Mouse (Mus musculus) MEL (cell line): ENCODE measurements around the gene Grid2ip. TPM values are rescaled to one million over a fixed set of nuclear protein-coding genes. Genes with fewer than 3 reads are reported as not detected.

Experiments
- DNase-seq: peaks from one replicate; pipeline ENCODE4 v3.0.0; 2011; ENCODE audit warnings: low read depth, low spot score
- H3K27ac ChIP-seq: 2 replicates; pipeline ENCODE4 v1.5.1; 2012; ENCODE audit warnings: low read depth, mild to moderate bottlenecking, control low read depth, low read length, moderate library complexity; ENCODE audit not compliant: control insufficient read depth
- H3K27me3 ChIP-seq, 2 experiments: fragments of 150-350 bp in 1 of 2; sonication (generic) in 1 of 2; 2 replicates each; pipeline ENCODE4 v1.6.1; 2012; ENCODE audit warnings: low read length in 2 of 2, mild to moderate bottlenecking in 2 of 2, improper control_type of control experiment in 1 of 2, moderate library complexity in 1 of 2; ENCODE audit not compliant: insufficient read depth in 2 of 2, control insufficient read depth in 1 of 2
- H3K36me3 ChIP-seq, 2 experiments: 2 replicates each; pipeline ENCODE4 v1.6.1; 2012 to 2014; ENCODE audit warnings: low read length in 2 of 2, improper control_type of control experiment in 1 of 2, inconsistent platforms in 1 of 2, mild to moderate bottlenecking in 1 of 2; ENCODE audit not compliant: insufficient read depth in 2 of 2, control insufficient read depth in 1 of 2
- H3K4me1 ChIP-seq, 2 experiments: fragments of 150-350 bp in 1 of 2; sonication (generic) in 1 of 2; 2 replicates each; pipeline ENCODE4 v1.6.1; 2012; ENCODE audit warnings: low read length in 2 of 2, improper control_type of control experiment in 1 of 2, mild to moderate bottlenecking in 1 of 2; ENCODE audit not compliant: insufficient read depth in 2 of 2, control insufficient read depth in 1 of 2
- H3K4me3 ChIP-seq, 2 experiments: fragments of 150-350 bp in 1 of 2; sonication (generic) in 1 of 2; 2 replicates each; pipeline ENCODE4 v1.5.1; 2012; ENCODE audit warnings: low read depth in 2 of 2, low read length in 2 of 2, mild to moderate bottlenecking in 2 of 2, moderate library complexity in 2 of 2, control low read depth in 1 of 2, improper control_type of control experiment in 1 of 2; ENCODE audit not compliant: control insufficient read depth in 1 of 2, insufficient read depth in 1 of 2
- H3K79me2 ChIP-seq: 2 replicates; pipeline ENCODE4 v1.6.1; 2012; ENCODE audit warnings: mild to moderate bottlenecking, low read length, moderate library complexity; ENCODE audit not compliant: control insufficient read depth, poor library complexity, insufficient read depth
- H3K9ac ChIP-seq: 2 replicates; pipeline ENCODE4 v1.6.1; 2012; ENCODE audit warnings: low read depth, mild to moderate bottlenecking, control low read depth, low read length, moderate library complexity; ENCODE audit not compliant: control insufficient read depth, poor library complexity, severe bottlenecking
- H3K9me3 ChIP-seq: fragments of 150-350 bp; sonication (generic); replicated peaks from 2 replicates; pipeline ENCODE4 v1.6.1; 2012; ENCODE audit warnings: mild to moderate bottlenecking, low read length, improper control_type of control experiment, moderate library complexity; ENCODE audit not compliant: insufficient read depth
- BHLHE40 ChIP-seq: IDR thresholded peaks from 2 replicates; pipeline ENCODE4 v1.6.1; 2012; ENCODE audit warnings: low read depth, mild to moderate bottlenecking, inconsistent platforms, low read length, improper control_type of control experiment, borderline replicate concordance
- CHD1 ChIP-seq: IDR thresholded peaks from 2 replicates; pipeline ENCODE4 v1.6.1; 2012; ENCODE audit warnings: low read depth, mild to moderate bottlenecking, inconsistent platforms, low read length, improper control_type of control experiment
- CHD2 ChIP-seq: IDR thresholded peaks from 2 replicates; pipeline ENCODE4 v1.6.1; 2011; ENCODE audit warnings: low read length, improper control_type of control experiment
- CTCF ChIP-seq, 3 experiments: IDR thresholded peaks in 2 of 3; conservative IDR thresholded peaks in 1 of 3; 2 replicates each; pipeline ENCODE4 v1.5.1; 2011 to 2012; ENCODE audit warnings: low read length in 3 of 3, low read depth in 2 of 3, mild to moderate bottlenecking in 2 of 3, improper control_type of control experiment in 1 of 3, inconsistent platforms in 1 of 3, mixed read lengths in 1 of 3, moderate library complexity in 1 of 3; ENCODE audit not compliant: control insufficient read depth in 1 of 3, insufficient read depth in 1 of 3, poor library complexity in 1 of 3, severe bottlenecking in 1 of 3
- E2F4 ChIP-seq: IDR thresholded peaks from 2 replicates; pipeline ENCODE4 v1.6.1; 2011; ENCODE audit warnings: low read depth, low read length, improper control_type of control experiment, borderline replicate concordance
- ELF1 ChIP-seq: IDR thresholded peaks from 2 replicates; pipeline ENCODE4 v1.6.1; 2014; ENCODE audit warnings: low read depth, mild to moderate bottlenecking, inconsistent platforms, low read length, improper control_type of control experiment, moderate library complexity
- EP300 ChIP-seq, 2 experiments: IDR thresholded peaks; 2 replicates each; pipeline ENCODE4 v1.6.1; 2011; ENCODE audit warnings: improper control_type of control experiment in 2 of 2, low read length in 2 of 2, low read depth in 1 of 2, mild to moderate bottlenecking in 1 of 2
- ETS1 ChIP-seq: IDR thresholded peaks from 2 replicates; pipeline ENCODE4 v1.6.1; 2012; ENCODE audit warnings: low read depth, mild to moderate bottlenecking, inconsistent platforms, low read length, improper control_type of control experiment, moderate library complexity
- GABPA ChIP-seq: IDR thresholded peaks from 2 replicates; pipeline ENCODE4 v1.6.1; 2012; ENCODE audit warnings: low read depth, mild to moderate bottlenecking, inconsistent platforms, low read length, improper control_type of control experiment, moderate library complexity
- HCFC1 ChIP-seq: IDR thresholded peaks from 2 replicates; pipeline ENCODE4 v1.6.1; 2012; ENCODE audit warnings: low read depth, mild to moderate bottlenecking, inconsistent platforms, low read length, improper control_type of control experiment, moderate library complexity
- JUND ChIP-seq: IDR thresholded peaks from 2 replicates; pipeline ENCODE4 v1.6.1; 2011; ENCODE audit warnings: low read depth, mild to moderate bottlenecking, improper control_type of control experiment, low read length
- KAT2A ChIP-seq: conservative IDR thresholded peaks from 2 replicates; pipeline ENCODE4 v1.6.1; 2012; ENCODE audit warnings: low read depth, low read length, improper control_type of control experiment, inconsistent platforms
- MAFK ChIP-seq: IDR thresholded peaks from 2 replicates; pipeline ENCODE4 v1.6.1; 2011; ENCODE audit warnings: low read depth, mild to moderate bottlenecking, low read length, improper control_type of control experiment, borderline replicate concordance
- MAX ChIP-seq: IDR thresholded peaks from 2 replicates; pipeline ENCODE4 v1.6.1; 2011; ENCODE audit warnings: low read length, improper control_type of control experiment
- MAZ ChIP-seq: IDR thresholded peaks from 2 replicates; pipeline ENCODE4 v1.6.1; 2012; ENCODE audit warnings: low read depth, mild to moderate bottlenecking, inconsistent platforms, low read length, improper control_type of control experiment
- MEF2A ChIP-seq: IDR thresholded peaks from 2 replicates; pipeline ENCODE4 v1.6.1; 2014; ENCODE audit warnings: low read depth, mild to moderate bottlenecking, inconsistent platforms, low read length, improper control_type of control experiment; ENCODE audit not compliant: poor library complexity, insufficient replicate concordance, severe bottlenecking; ENCODE audit errors: extremely low read depth
- MXI1 ChIP-seq: IDR thresholded peaks from 2 replicates; pipeline ENCODE4 v1.6.1; 2011; ENCODE audit warnings: mild to moderate bottlenecking, low read depth, low read length, improper control_type of control experiment
- MYB ChIP-seq: IDR thresholded peaks from 2 replicates; pipeline ENCODE4 v1.6.1; 2011; ENCODE audit warnings: mild to moderate bottlenecking, low read depth, low read length, improper control_type of control experiment
- NRF1 ChIP-seq: IDR thresholded peaks from 2 replicates; pipeline ENCODE4 v1.6.1; 2014; ENCODE audit warnings: low read depth, mild to moderate bottlenecking, inconsistent platforms, low read length, improper control_type of control experiment, moderate library complexity; ENCODE audit not compliant: poor library complexity, insufficient read depth, severe bottlenecking
- POLR2A ChIP-seq, 2 experiments: IDR thresholded peaks; 2 replicates each; pipeline ENCODE4 v1.6.1; 2011 to 2012; ENCODE audit warnings: low read length in 2 of 2, mild to moderate bottlenecking in 2 of 2, control low read depth in 1 of 2, improper control_type of control experiment in 1 of 2, low read depth in 1 of 2, moderate library complexity in 1 of 2; ENCODE audit not compliant: control insufficient read depth in 1 of 2, insufficient read depth in 1 of 2, poor library complexity in 1 of 2
- POLR2AphosphoS2 ChIP-seq: IDR thresholded peaks from 2 replicates; pipeline ENCODE4 v1.6.1; 2011; ENCODE audit warnings: low read length, improper control_type of control experiment
- POLR2AphosphoS5 ChIP-seq: IDR thresholded peaks from 2 replicates; pipeline ENCODE4 v1.6.1; 2012; ENCODE audit warnings: low read depth, borderline replicate concordance, mild to moderate bottlenecking, inconsistent platforms, low read length, moderate library complexity, mixed read lengths
- RAD21 ChIP-seq: IDR thresholded peaks from 2 replicates; pipeline ENCODE4 v1.6.1; 2011; ENCODE audit warnings: mild to moderate bottlenecking, low read depth, low read length, improper control_type of control experiment
- RCOR1 ChIP-seq: IDR thresholded peaks from 2 replicates; pipeline ENCODE4 v1.6.1; 2012; ENCODE audit warnings: low read depth, mild to moderate bottlenecking, inconsistent platforms, low read length, improper control_type of control experiment
- SIN3A ChIP-seq: IDR thresholded peaks from 2 replicates; pipeline ENCODE4 v1.6.1; 2012; ENCODE audit warnings: low read length, improper control_type of control experiment, inconsistent platforms
- SMC3 ChIP-seq: IDR thresholded peaks from 2 replicates; pipeline ENCODE4 v1.6.1; 2011; ENCODE audit warnings: low read depth, low read length, improper control_type of control experiment
- TAL1 ChIP-seq: IDR thresholded peaks from 2 replicates; pipeline ENCODE4 v1.6.1; 2012; ENCODE audit warnings: mild to moderate bottlenecking, inconsistent platforms, low read length, moderate library complexity, mixed read lengths
- TBP ChIP-seq: IDR thresholded peaks from 2 replicates; pipeline ENCODE4 v1.8.0; 2011; ENCODE audit warnings: low read depth, low read length, improper control_type of control experiment
- TCF12 ChIP-seq: IDR thresholded peaks from 2 replicates; pipeline ENCODE4 v1.6.1; 2014; ENCODE audit warnings: low read depth, mild to moderate bottlenecking, inconsistent platforms, low read length, improper control_type of control experiment, moderate library complexity
- UBTF ChIP-seq: IDR thresholded peaks from 2 replicates; pipeline ENCODE4 v1.6.1; 2012; ENCODE audit warnings: low read depth, mild to moderate bottlenecking, inconsistent platforms, low read length, improper control_type of control experiment, moderate library complexity, borderline replicate concordance; ENCODE audit not compliant: insufficient read depth
- USF1 ChIP-seq: IDR thresholded peaks from 2 replicates; pipeline ENCODE4 v1.6.1; 2014; ENCODE audit warnings: low read depth, mild to moderate bottlenecking, inconsistent platforms, low read length, improper control_type of control experiment, moderate library complexity
- USF2 ChIP-seq, 2 experiments: IDR thresholded peaks; 2 replicates each; pipeline ENCODE4 v1.6.1; 2011 to 2012; ENCODE audit warnings: improper control_type of control experiment in 2 of 2, low read length in 2 of 2, borderline replicate concordance in 1 of 2, inconsistent platforms in 1 of 2, low read depth in 1 of 2, mild to moderate bottlenecking in 1 of 2; ENCODE audit not compliant: insufficient read depth in 1 of 2
- ZC3H11A ChIP-seq: IDR thresholded peaks from 2 replicates; pipeline ENCODE4 v1.6.1; 2012; ENCODE audit warnings: low read depth, mild to moderate bottlenecking, inconsistent platforms, low read length, improper control_type of control experiment
- ZKSCAN1 ChIP-seq: IDR thresholded peaks from 2 replicates; pipeline ENCODE4 v1.6.1; 2012; ENCODE audit warnings: low read depth, mild to moderate bottlenecking, inconsistent platforms, low read length, improper control_type of control experiment, moderate library complexity
- ZMIZ1 ChIP-seq: IDR thresholded peaks from 2 replicates; pipeline ENCODE4 v1.6.1; 2012; ENCODE audit warnings: low read depth, mild to moderate bottlenecking, inconsistent platforms, low read length, improper control_type of control experiment, moderate library complexity
- ZNF384 ChIP-seq: IDR thresholded peaks from 2 replicates; pipeline ENCODE4 v1.6.1; 2012; ENCODE audit warnings: low read depth, mild to moderate bottlenecking, inconsistent platforms, low read length, improper control_type of control experiment
- polyA plus RNA-seq, 2 experiments: library from polyadenylated mRNA; stranded (reverse) in 1 of 2; unstranded in 1 of 2; fragments of >175 nt in 1 of 2; fragments of >200 nt in 1 of 2; gene quantifications; 2 replicates each; pipeline versions ENCODE4 v1.2.1 to v1.2.4; 2012; ENCODE audit warnings: low replicate concordance in 2 of 2, low read depth in 1 of 2; ENCODE audit not compliant: insufficient read length in 2 of 2, insufficient read depth in 1 of 2, missing spikeins in 1 of 2
- total RNA-seq: library from RNA; depleted of rRNA; stranded (reverse); fragments of 300-350 nt; gene quantifications from 2 replicates; pipeline ENCODE4 v1.2.3, GENCODE M21; 2012

The Grid2ip gene
- total and polyA plus RNA-seq, 3 experiments = not detected

GRCm38 (mm10) chr5:143423899-143424519, 66.9 kb downstream of the Grid2ip start:
- no peak overlapping the region; a peak in 1 of 4 replicates for H3K4me3 ChIP-seq
- H3K9ac ChIP-seq = peak overlapping the region; percentile 49
- H3K79me2 ChIP-seq = no peaks in the 10 kb centered on the region
- peaks cover 0 to 3% of the 10 kb centered on the region in 2 experiments; a peak in 3 of 4 replicates for H3K36me3 ChIP-seq
- H3K9me3 ChIP-seq = no peaks in the 10 kb centered on the region
- no peaks in the 10 kb centered on the region for H3K27me3 ChIP-seq
- DNase-seq = peak; percentile 76
- H3K4me1 ChIP-seq = peaks cover 0 to 5% of the 10 kb centered on the region in 2 experiments; a peak in 1 of 4 replicates
- no peak overlapping the region for H3K27ac ChIP-seq
- TF ChIP-seq ZMIZ1 (no peak), ELF1 (no peak), TAL1 (no peak), RCOR1 (no peak), ZKSCAN1 (no peak), MAZ (no peak), MAX (peak; percentile 89), POLR2A (IDR thresholded peaks at IDR 0.05; ENCODE audit: control insufficient read depth in 1 of 2, insufficient read depth in 1 of 2, low read depth in 1 of 2, low read length in 2 of 2, poor library complexity in 1 of 2) (no peak), ZC3H11A (peak; percentile 46; the same call in 1 of the 2 replicates), MAFK (no peak), TCF12 (no peak), MEF2A (no peak), RAD21 (peak; percentile 69), HCFC1 (peak; percentile 18; the same call in 1 of the 2 replicates), UBTF (no peak), CTCF (IDR thresholded peaks at IDR 0.05 in 2 of 3, conservative IDR thresholded peaks at IDR 0.05 in 1 of 3; ENCODE audit: control insufficient read depth in 1 of 3, insufficient read depth in 1 of 3, low read depth in 2 of 3, low read length in 3 of 3, poor library complexity in 1 of 3, severe bottlenecking in 1 of 3) (peak; percentile 80 to 92 (median 91)), ETS1 (no peak), KAT2A (no peak), POLR2AphosphoS2 (no peak), NRF1 (no peak), BHLHE40 (no peak; the same call in 1 of the 2 replicates), TBP (0 out of 2 replicates have a peak, but pooled peaks have one; percentile 33), USF1 (peak; percentile 76), SIN3A (peak; percentile 81), SMC3 (peak; percentile 76), MXI1 (peak; percentile 92), JUND (no peak), MYB (no peak), ZNF384 (no peak), USF2 (IDR thresholded peaks at IDR 0.05; ENCODE audit: borderline replicate concordance in 1 of 2, insufficient read depth in 1 of 2, low read depth in 1 of 2, low read length in 2 of 2) (no peak), CHD2 (no peak), EP300 (IDR thresholded peaks at IDR 0.05; ENCODE audit: low read depth in 1 of 2, low read length in 2 of 2) (no peak), POLR2AphosphoS5 (no peak), GABPA (no peak), CHD1 (no peak), E2F4 (no peak)
